Mouse (Mus musculus) thymus, postnatal 25 days (tissue): ENCODE measurements around the gene Tecta.

Source experiments
- DNase-seq: peaks from one replicate; pipeline ENCODE4 v3.0.0; 2022

Tecta gene

GRCm38 (mm10) chr9:42385656-42386055, 14.1 kb downstream of the Tecta start:
- DNase-seq = no peak

GRCm38 (mm10) chr9:42382628-42383347, 16.9 kb downstream of the Tecta start:
- DNase-seq = no peak

GRCm38 (mm10) chr9:42382063-42382462, 17.7 kb downstream of the Tecta start:
- DNase-seq = no peak

GRCm38 (mm10) chr9:42378071-42378470, 21.7 kb downstream of the Tecta start:
- DNase-seq = no peak

GRCm38 (mm10) chr9:42377656-42378055, 22.1 kb downstream of the Tecta start:
- DNase-seq = no peak

- no peak for DNase-seq
Measured at GRCm38 (mm10) chr9:42371670-42372368, 27.9 kb downstream of the Tecta start.

GRCm38 (mm10) chr9:42357585-42357984, 42.1 kb downstream of the Tecta start:
- DNase-seq = no peak

GRCm38 (mm10) chr9:42354871-42355270, 44.9 kb downstream of the Tecta start:
- no peak for DNase-seq

GRCm38 (mm10) chr9:42349791-42350190, 49.9 kb downstream of the Tecta start:
- DNase-seq = no peak

- no peak for DNase-seq
Measured at GRCm38 (mm10) chr9:42346297-42346696, 53.4 kb downstream of the Tecta start.

GRCm38 (mm10) chr9:42339151-42339550, 60.6 kb downstream of the Tecta start:
- no peak for DNase-seq

- no peak for DNase-seq
Measured at GRCm38 (mm10) chr9:42337026-42337425, 62.7 kb downstream of the Tecta start.

- no peak for DNase-seq
Measured at GRCm38 (mm10) chr9:42336575-42336974, 63.2 kb downstream of the Tecta start.

GRCm38 (mm10) chr9:42334885-42335284, 64.8 kb downstream of the Tecta start:
- no peak for DNase-seq

- no peak for DNase-seq
Measured at GRCm38 (mm10) chr9:42332692-42333091, 67.0 kb downstream of the Tecta start.

- DNase-seq = no peak
Measured at GRCm38 (mm10) chr9:42331341-42331740, 68.4 kb downstream of the Tecta start.

- no peak for DNase-seq
Measured at GRCm38 (mm10) chr9:42329753-42330152, 70.0 kb downstream of the Tecta start.

GRCm38 (mm10) chr9:42326688-42327440, 72.9 kb downstream of the Tecta start:
- no peak for DNase-seq

GRCm38 (mm10) chr9:42324640-42325394, 74.9 kb downstream of the Tecta start:
- no peak for DNase-seq

GRCm38 (mm10) chr9:42323238-42323637, 76.5 kb downstream of the Tecta start:
- no peak for DNase-seq

GRCm38 (mm10) chr9:42321442-42321841, 78.3 kb downstream of the Tecta start:
- DNase-seq = no peak

GRCm38 (mm10) chr9:42320616-42321015, 79.1 kb downstream of the Tecta start:
- no peak for DNase-seq

- DNase-seq = no peak
Measured at GRCm38 (mm10) chr9:42318455-42318987, 81.2 kb downstream of the Tecta start.
